Mouse (Mus musculus): ENCODE data around the gene Wdsub1.

Gene Wdsub1

GRCm38 (mm10) chr2:59841944-59842343, 40.4 kb downstream of the Wdsub1 start:
- peak; percentile 31 for DNase-seq (ENCODE audit: low read depth, low spot score)

- peak; percentile 65 for DNase-seq (ENCODE audit: low read depth, low spot score)
Measured at GRCm38 (mm10) chr2:59841189-59841939, 41.0 kb downstream of the Wdsub1 start.

GRCm38 (mm10) chr2:59840191-59840590, 42.2 kb downstream of the Wdsub1 start:
- no peak for DNase-seq (ENCODE audit: low read depth, low spot score)

GRCm38 (mm10) chr2:59839755-59840154, 42.6 kb downstream of the Wdsub1 start:
- DNase-seq (ENCODE audit: low read depth, low spot score) = no peak

- DNase-seq (ENCODE audit: low read depth, low spot score) = no peak
Measured at GRCm38 (mm10) chr2:59838825-59839224, 43.6 kb downstream of the Wdsub1 start.

- DNase-seq (ENCODE audit: low read depth, low spot score) = peak; percentile 65
Measured at GRCm38 (mm10) chr2:59831831-59832230, 50.6 kb downstream of the Wdsub1 start.

GRCm38 (mm10) chr2:59830940-59831339, 51.5 kb downstream of the Wdsub1 start:
- DNase-seq (ENCODE audit: low read depth, low spot score) = no peak

GRCm38 (mm10) chr2:59830151-59830550, 52.2 kb downstream of the Wdsub1 start:
- DNase-seq (ENCODE audit: low read depth, low spot score) = no peak

GRCm38 (mm10) chr2:59829718-59830117, 52.7 kb downstream of the Wdsub1 start:
- DNase-seq (ENCODE audit: low read depth, low spot score) = no peak

GRCm38 (mm10) chr2:59828777-59829508, 53.4 kb downstream of the Wdsub1 start:
- DNase-seq (ENCODE audit: low read depth, low spot score) = peak; percentile 86

- DNase-seq (ENCODE audit: low read depth, low spot score) = no peak
Measured at GRCm38 (mm10) chr2:59828103-59828655, 54.2 kb downstream of the Wdsub1 start.

- DNase-seq (ENCODE audit: low read depth, low spot score) = no peak
Measured at GRCm38 (mm10) chr2:59825380-59825779, 57.0 kb downstream of the Wdsub1 start.

- DNase-seq (ENCODE audit: low read depth, low spot score) = no peak
Measured at GRCm38 (mm10) chr2:59824289-59824688, 58.1 kb downstream of the Wdsub1 start.

- DNase-seq (ENCODE audit: low read depth, low spot score) = no peak
Measured at GRCm38 (mm10) chr2:59821044-59821443, 61.3 kb downstream of the Wdsub1 start.

GRCm38 (mm10) chr2:59820088-59820487, 62.3 kb downstream of the Wdsub1 start:
- DNase-seq (ENCODE audit: low read depth, low spot score) = no peak

GRCm38 (mm10) chr2:59819415-59819814, 63.0 kb downstream of the Wdsub1 start:
- no peak for DNase-seq (ENCODE audit: low read depth, low spot score)

- no peak for DNase-seq (ENCODE audit: low read depth, low spot score)
Measured at GRCm38 (mm10) chr2:59818663-59819062, 63.7 kb downstream of the Wdsub1 start.

- no peak for DNase-seq (ENCODE audit: low read depth, low spot score)
Measured at GRCm38 (mm10) chr2:59814997-59815396, 67.4 kb downstream of the Wdsub1 start.

GRCm38 (mm10) chr2:59813457-59813856, 68.9 kb downstream of the Wdsub1 start:
- DNase-seq (ENCODE audit: low read depth, low spot score) = no peak

GRCm38 (mm10) chr2:59812641-59813040, 69.8 kb downstream of the Wdsub1 start:
- no peak for DNase-seq (ENCODE audit: low read depth, low spot score)

GRCm38 (mm10) chr2:59811247-59811646, 71.1 kb downstream of the Wdsub1 start:
- DNase-seq (ENCODE audit: low read depth, low spot score) = no peak

GRCm38 (mm10) chr2:59810039-59810438, 72.4 kb downstream of the Wdsub1 start:
- DNase-seq (ENCODE audit: low read depth, low spot score) = no peak

- no peak for DNase-seq (ENCODE audit: low read depth, low spot score)
Measured at GRCm38 (mm10) chr2:59808608-59809007, 73.8 kb downstream of the Wdsub1 start.

Data from R1 (cell line).